Mouse (Mus musculus): Measurements from ENCODE around the gene Ltf.
A peak's percentile ranks its signal among the peaks of the same experiment; 100 is the strongest.

The Ltf gene

DNA sequence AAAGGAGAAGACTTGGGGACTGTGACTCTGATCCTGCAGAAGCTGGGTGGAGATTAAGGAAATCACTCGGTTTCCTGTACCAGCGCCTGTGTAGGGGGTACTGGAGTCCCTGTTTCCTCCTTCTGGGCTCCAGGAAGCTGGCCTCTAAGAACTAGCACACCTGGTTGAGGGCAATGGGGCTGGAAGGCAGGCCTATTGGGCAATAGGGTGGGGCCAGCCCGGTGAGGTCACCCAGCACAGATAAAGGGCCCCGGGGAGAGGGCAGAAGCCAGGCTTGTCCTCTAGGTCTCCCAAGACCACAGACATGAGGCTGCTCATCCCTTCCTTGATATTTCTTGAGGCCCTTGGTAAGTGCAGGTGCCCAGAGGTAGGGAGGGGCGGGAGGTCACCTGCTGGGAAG lies at the start of gene Ltf:
Gene Ltf, plus strand, starts transcription at position 250 of the 400 bp plus-strand sequence.
- DNase-seq (ENCODE audit: low spot score) = no peak

GRCm38 (mm10) chr9:110979411-110979810 lies 39.7 kb upstream of the Ltf start:
- DNase-seq (ENCODE audit: low spot score) = no peak

DNA sequence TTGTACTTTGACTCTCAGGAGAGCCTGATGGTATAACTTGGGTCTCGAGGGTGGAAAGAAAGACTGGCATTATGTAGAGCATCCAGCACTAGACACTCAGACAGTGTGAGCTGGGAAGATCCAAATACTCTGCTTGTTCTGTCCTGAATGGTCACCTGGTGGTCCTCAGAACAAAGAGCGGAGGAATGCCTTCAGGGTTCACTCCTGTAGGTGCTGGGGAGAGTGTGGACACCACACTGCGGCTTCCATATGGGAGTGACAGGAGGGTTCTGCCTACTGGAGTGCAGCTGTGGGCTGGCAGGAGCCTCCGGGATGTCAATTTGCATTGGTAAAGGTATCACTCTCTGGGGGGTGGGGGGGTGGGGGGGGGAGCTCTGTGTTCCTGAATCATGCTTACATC lies 36.7 kb upstream of the Ltf start:
- no peak for DNase-seq (ENCODE audit: low spot score)

GRCm38 (mm10) chr9:110984096-110984495 lies 35.0 kb upstream of the Ltf start:
- no peak for DNase-seq (ENCODE audit: low spot score)

- no peak for DNase-seq (ENCODE audit: low spot score)
Measured at GRCm38 (mm10) chr9:110985541-110985940, 33.5 kb upstream of the Ltf start.

GRCm38 (mm10) chr9:110985951-110986350 lies 33.1 kb upstream of the Ltf start:
- no peak for DNase-seq (ENCODE audit: low spot score)

- DNase-seq (ENCODE audit: low spot score) = no peak
Measured at GRCm38 (mm10) chr9:110987331-110987730, 31.7 kb upstream of the Ltf start.

DNA sequence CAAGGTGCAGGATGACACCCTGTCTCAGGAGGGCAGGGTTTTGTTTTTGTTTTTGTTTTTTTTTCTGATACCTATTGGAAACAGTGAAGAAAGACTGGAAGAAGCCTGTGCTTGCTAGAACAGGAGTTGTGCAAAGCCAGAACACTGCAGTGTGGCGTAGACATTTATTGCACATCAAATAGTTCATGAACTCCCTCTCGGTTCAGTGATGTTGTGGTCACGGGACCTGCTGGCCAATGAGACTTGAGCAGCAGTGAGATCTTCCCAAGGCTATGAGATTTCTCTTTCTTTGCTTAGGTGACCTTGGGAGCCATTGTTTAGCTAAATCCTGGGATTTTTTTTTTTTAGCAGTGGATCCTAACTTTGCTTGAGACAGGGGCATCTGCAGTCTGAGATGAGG lies 31.0 kb upstream of the Ltf start:
- DNase-seq (ENCODE audit: low spot score) = no peak

DNA sequence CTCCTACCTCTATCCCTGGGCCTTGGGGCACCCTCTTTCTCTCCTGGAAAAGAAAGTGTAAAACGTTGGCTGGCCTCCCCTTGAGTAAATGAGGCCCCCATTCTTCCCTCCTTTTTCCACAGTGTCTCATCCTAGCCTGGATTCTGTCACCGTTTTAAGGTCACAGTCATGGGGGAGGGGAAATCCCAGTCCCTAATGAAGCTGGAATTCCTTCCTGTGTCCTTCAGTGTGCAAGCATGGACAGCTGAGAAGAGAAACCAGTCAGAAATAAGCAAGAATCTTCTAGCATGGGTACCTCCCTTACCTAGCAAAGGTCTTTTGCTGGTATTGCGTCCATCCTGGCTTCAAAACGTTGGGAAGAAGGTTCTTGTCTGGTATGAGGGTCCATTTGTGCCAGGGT lies 29.9 kb upstream of the Ltf start:
- no peak for DNase-seq (ENCODE audit: low spot score)

DNA sequence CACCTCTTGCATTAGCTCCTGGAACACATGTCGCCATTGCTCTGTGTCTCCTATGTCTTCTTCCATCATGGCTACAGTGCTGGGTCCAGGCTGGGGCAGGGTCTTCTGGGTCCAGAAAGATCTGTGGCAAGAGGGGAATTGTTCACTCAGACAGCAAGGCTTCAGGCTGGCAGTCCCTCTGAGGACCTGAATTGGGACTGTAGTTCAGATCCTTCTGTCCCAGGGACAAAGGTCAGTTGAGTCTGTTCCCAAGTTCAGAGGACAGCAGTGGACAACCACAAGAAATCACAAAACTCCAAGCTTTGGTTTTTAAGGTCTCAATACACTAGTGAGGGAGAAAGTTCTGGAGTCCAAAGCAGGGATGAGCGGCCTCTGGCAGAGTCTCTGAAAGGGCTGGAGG lies 29.5 kb upstream of the Ltf start:
- no peak for DNase-seq (ENCODE audit: low spot score)

- no peak for DNase-seq (ENCODE audit: low spot score)
Measured at GRCm38 (mm10) chr9:110990204-110990603, 28.9 kb upstream of the Ltf start, which contains the start of gene Rtp3. TSS of gene Rtp3 (minus strand) at chr9:110990583.

- no peak for DNase-seq (ENCODE audit: low spot score)
Measured at GRCm38 (mm10) chr9:110993281-110993709, 25.8 kb upstream of the Ltf start.

DNA sequence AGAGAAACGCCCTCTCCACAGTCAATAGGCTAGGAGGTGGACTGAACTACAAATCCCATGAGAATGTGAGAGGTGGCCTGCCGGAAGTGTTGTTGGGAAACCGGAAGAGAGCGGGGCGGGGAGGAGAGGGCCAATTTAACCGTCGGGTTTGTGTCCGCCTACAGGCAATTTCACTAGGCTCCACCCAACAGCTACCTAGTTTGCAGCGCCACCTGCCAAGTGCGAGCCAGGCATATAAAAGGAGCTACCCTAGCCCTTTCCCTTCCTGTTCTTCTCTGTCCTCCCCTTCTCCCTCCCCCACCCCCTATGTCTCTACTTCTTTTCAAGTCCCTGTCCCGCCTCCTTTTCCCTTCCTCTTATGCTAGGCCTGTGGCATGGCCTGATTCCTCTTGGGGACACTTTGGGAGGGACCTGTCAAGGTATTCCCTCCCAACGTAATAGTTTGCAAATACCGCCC lies 24.3 kb upstream of the Ltf start:
- DNase-seq (ENCODE audit: low spot score) = peak; percentile 44

DNA sequence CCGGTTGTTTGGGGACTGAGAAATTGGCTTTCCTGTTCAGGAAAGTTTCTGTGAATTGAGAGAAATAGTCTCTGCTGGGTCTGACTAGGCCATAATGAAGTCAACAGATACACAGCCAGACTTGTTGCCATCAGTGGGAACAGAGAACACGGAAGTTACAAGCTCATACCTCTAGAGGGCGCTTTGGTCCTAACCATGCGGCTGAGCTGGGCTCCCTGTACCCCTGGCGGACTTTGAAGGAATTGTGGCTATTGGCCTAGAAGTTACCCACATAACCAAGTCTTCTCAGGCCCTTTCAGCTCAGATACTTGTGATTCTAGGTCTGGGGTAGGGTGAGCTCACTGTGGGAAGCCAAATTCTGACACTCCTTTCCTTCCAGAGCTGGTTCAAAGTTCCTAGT lies 21.8 kb upstream of the Ltf start:
- DNase-seq (ENCODE audit: low spot score) = peak; percentile 74

- no peak for DNase-seq (ENCODE audit: low spot score)
Measured at GRCm38 (mm10) chr9:110999056-110999455, 20.0 kb upstream of the Ltf start.

DNA sequence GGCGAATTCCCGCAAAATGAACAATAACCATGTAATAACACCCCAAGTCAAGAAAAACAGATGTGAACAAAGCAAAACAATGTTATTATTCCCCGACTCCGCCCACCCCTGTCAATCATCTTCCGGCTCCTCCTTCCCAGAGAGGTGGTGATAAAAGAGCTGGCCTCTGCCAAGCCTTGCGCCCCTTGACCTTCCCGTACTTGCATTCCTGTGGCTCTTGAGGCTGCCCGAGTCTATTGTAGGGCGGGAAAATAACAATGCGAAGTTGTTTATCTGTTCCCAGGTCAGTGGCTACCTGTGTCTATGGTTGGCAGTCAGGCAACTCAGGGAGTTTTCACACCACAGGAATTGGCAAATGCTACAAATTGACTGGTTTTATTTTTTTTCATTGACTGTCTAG lies 19.2 kb upstream of the Ltf start:
- DNase-seq (ENCODE audit: low spot score) = no peak

DNA sequence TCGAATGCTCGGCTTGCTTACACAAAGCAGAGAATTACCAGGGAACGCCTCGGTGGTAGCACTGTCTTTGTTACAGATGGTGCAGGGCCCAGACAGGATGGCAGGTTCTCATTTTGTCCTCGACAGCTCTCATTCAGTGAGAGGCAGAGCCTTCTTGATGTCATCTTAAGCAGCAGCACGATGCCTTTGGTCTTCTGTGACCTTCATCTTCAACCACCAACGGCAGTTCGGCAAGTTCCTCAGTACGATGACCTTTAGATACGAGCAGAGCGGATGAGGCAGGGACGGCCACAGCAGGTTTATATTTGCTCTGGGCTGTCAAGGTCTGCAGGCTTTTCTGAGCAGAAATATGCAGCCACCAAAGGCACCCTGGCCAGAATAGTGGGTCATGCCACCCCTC lies 17.4 kb upstream of the Ltf start:
- no peak for DNase-seq (ENCODE audit: low spot score)

GRCm38 (mm10) chr9:111003279-111003678 lies 15.8 kb upstream of the Ltf start:
- no peak for DNase-seq (ENCODE audit: low spot score)

DNA sequence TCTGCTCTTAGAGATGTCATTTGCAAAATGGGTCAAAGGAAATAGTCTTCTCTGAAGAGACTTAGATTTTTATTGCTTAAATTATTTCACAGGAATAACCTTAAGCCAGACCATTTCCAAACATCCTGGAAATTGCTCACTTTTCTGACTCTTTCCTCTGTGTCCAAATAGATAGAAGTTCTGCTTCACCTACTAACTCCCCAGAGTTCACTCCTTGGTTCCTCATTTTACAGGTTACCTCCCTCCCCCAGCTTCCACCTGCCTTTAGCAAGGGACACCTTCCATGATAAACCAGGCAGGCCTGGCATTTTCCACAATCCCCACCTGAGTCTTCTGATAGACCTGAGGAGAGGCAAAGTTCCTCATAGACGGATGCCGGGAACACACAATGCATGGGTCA lies 12.5 kb upstream of the Ltf start:
- no peak for DNase-seq (ENCODE audit: low spot score)

DNA sequence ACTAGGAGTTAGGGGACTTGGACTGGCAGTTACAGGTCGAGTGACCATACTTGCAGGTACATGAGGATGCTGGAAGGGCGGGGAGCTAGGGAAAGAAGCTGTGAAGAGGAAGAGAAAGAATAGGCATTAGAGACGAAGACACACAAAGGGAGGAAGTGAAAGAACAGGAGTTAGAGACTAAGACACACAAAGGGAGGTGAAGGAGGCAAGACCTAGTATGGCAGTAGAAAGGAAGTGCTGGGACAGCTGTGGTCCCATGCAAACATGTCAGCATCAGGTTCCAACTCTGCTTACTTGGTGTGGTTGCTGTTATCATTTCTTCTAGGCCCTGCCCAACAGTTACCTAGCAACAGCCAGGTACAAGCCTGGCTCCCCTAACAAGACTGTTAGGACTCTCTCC lies 9.3 kb upstream of the Ltf start:
- no peak for DNase-seq (ENCODE audit: low spot score)

GRCm38 (mm10) chr9:111011550-111011949 lies 7.5 kb upstream of the Ltf start:
- DNase-seq (ENCODE audit: low spot score) = no peak

- DNase-seq (ENCODE audit: low spot score) = no peak
Measured at GRCm38 (mm10) chr9:111012041-111012440, 7.0 kb upstream of the Ltf start.

DNA sequence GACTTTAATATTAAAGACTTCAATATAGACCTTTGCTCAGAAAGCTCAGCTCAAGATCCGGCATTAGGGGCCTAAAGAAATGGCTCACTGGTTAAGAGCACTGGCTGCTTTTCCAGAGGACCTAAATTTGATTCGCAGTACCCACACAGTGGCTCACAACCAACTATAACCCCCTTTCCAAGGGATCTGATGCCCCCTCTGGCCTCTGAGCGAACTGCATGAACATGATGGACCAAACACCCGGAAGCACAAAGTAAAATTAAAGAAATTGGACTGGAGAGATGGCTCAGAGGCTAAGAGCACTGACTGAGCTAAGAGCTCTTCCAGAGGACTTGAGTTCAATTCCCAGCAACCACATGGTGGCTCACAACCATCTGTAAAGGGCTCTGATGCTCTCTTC lies 3.4 kb upstream of the Ltf start:
- DNase-seq (ENCODE audit: low spot score) = no peak

- no peak for DNase-seq (ENCODE audit: low spot score)
Measured at GRCm38 (mm10) chr9:111026791-111027190, 7.7 kb downstream of the Ltf start.

- DNase-seq (ENCODE audit: low spot score) = no peak
Measured at GRCm38 (mm10) chr9:111033717-111034116, 14.6 kb downstream of the Ltf start.

Measured in ovary, postnatal 14 days (tissue).